ENCODE assay signal across 7 mouse cellular contexts in genomic region chr1:118983389-118983788, GRCm38 (mm10).
DNase-seq lines count a peak whose midpoint lies in the region; ATAC-seq and TF ChIP-seq lines count a peak whose summit lies in the region.

No protein-coding gene starts in this region.

- H3K9ac ChIP-seq in liver, adult 2 months (ENCODE audit: low read depth, low read length): no peak overlapping the region
- H3K9ac ChIP-seq in liver, embryonic 11.5 days (ENCODE audit: low read depth, low read length): no peak overlapping the region
- H3K9ac ChIP-seq in hindbrain, embryonic 13.5 days: no peak overlapping the region
- no peak overlapping the region for H3K9ac ChIP-seq in neural tube, embryonic 14.5 days (replicated peaks; ENCODE audit: low read depth, low read length)

- H3K27me3 ChIP-seq in liver, adult 2 months (ENCODE audit: control insufficient read depth, insufficient read depth, low read length): no peaks in the 10 kb centered on the region
- H3K27me3 ChIP-seq in liver, embryonic 11.5 days (replicated peaks; ENCODE audit: control insufficient read depth, insufficient read depth, low read length): no peaks in the 10 kb centered on the region
- H3K27me3 ChIP-seq in embryonic facial prominence, embryonic 10.5 days (replicated peaks; ENCODE audit: low read depth, poor library complexity, severe bottlenecking): no peaks in the 10 kb centered on the region
- 0 out of 2 replicates have a peak, but pooled peaks cover 2% of the 10 kb centered on the region for H3K27me3 ChIP-seq in hindbrain, embryonic 13.5 days
- no peaks in the 10 kb centered on the region for H3K27me3 ChIP-seq in neural tube, embryonic 14.5 days (ENCODE audit: control insufficient read depth, insufficient read depth, low read length)

- peak; percentile 43 for DNase-seq in liver, adult 2 months (ENCODE audit: extremely low read depth, low read depth, low spot score)
- DNase-seq in liver, embryonic 11.5 days (ENCODE audit: low spot score): no peak
- DNase-seq in embryonic facial prominence, embryonic 10.5 days (ENCODE audit: low spot score): peak; percentile 64
- no peak for DNase-seq in urinary bladder, postnatal 25 days (ENCODE audit: low spot score)
- no peak for DNase-seq in spleen, adult 12 weeks (ENCODE audit: low spot score)

- H3K9me3 ChIP-seq in liver, embryonic 11.5 days (ENCODE audit: control insufficient read depth, low read length): no peaks in the 10 kb centered on the region
- H3K9me3 ChIP-seq in embryonic facial prominence, embryonic 10.5 days: no peaks in the 10 kb centered on the region
- H3K9me3 ChIP-seq in hindbrain, embryonic 13.5 days: no peaks in the 10 kb centered on the region
- no peaks in the 10 kb centered on the region for H3K9me3 ChIP-seq in neural tube, embryonic 14.5 days (ENCODE audit: control insufficient read depth, low read length)

- TF ChIP-seq CTCF in liver, adult 2 months (IDR thresholded peaks at IDR 0.05; ENCODE audit: low read depth, low read length): no peak

- no peak overlapping the region for H3K4me3 ChIP-seq in liver, adult 2 months (ENCODE audit: insufficient read depth, low read depth, low read length)
- H3K4me3 ChIP-seq in liver, embryonic 11.5 days (ENCODE audit: low read depth, low read length): no peak overlapping the region
- peak overlapping the region; percentile 35 for H3K4me3 ChIP-seq in embryonic facial prominence, embryonic 10.5 days
- H3K4me3 ChIP-seq in hindbrain, embryonic 13.5 days: no peak overlapping the region
- no peak overlapping the region for H3K4me3 ChIP-seq in neural tube, embryonic 14.5 days (ENCODE audit: low read depth, low read length)

- ATAC-seq in liver, embryonic 11.5 days (replicated peaks; ENCODE audit: low FRiP score): no peak
- no peak for ATAC-seq in hindbrain, embryonic 13.5 days (ENCODE audit: low FRiP score)
- no peak for ATAC-seq in neural tube, embryonic 14.5 days (ENCODE audit: low read depth)

- no peak overlapping the region for H3K27ac ChIP-seq in liver, adult 2 months (replicated peaks; ENCODE audit: insufficient read depth, low read depth, low read length)
- H3K27ac ChIP-seq in liver, embryonic 11.5 days (ENCODE audit: low read depth, low read length): no peak overlapping the region
- peak overlapping the region; percentile 82 for H3K27ac ChIP-seq in embryonic facial prominence, embryonic 10.5 days (replicated peaks)
- peak overlapping the region; percentile 78; the same call in 1 of the 2 replicates for H3K27ac ChIP-seq in hindbrain, embryonic 13.5 days
- H3K27ac ChIP-seq in neural tube, embryonic 14.5 days (ENCODE audit: low read depth, low read length): peak overlapping the region; percentile 52

- no peaks in the 10 kb centered on the region for H3K36me3 ChIP-seq in liver, adult 2 months (ENCODE audit: control insufficient read depth, insufficient read depth, low read length)
- H3K36me3 ChIP-seq in liver, embryonic 11.5 days (ENCODE audit: control insufficient read depth, insufficient read depth, low read length): no peaks in the 10 kb centered on the region
- H3K36me3 ChIP-seq in embryonic facial prominence, embryonic 10.5 days (replicated peaks): peaks cover 43% of the 10 kb centered on the region
- no peaks in the 10 kb centered on the region for H3K36me3 ChIP-seq in hindbrain, embryonic 13.5 days
- H3K36me3 ChIP-seq in neural tube, embryonic 14.5 days (ENCODE audit: control insufficient read depth, insufficient read depth, low read length): no peaks in the 10 kb centered on the region

- peaks cover 3% of the 10 kb centered on the region; the same call in 1 of the 2 replicates for H3K4me1 ChIP-seq in liver, adult 2 months (ENCODE audit: control insufficient read depth, insufficient read depth, low read length)
- H3K4me1 ChIP-seq in liver, embryonic 11.5 days (replicated peaks; ENCODE audit: control insufficient read depth, insufficient read depth, low read length): peaks cover 7% of the 10 kb centered on the region
- H3K4me1 ChIP-seq in embryonic facial prominence, embryonic 10.5 days: peaks cover 60% of the 10 kb centered on the region
- peaks cover 60% of the 10 kb centered on the region for H3K4me1 ChIP-seq in hindbrain, embryonic 13.5 days (replicated peaks)
- H3K4me1 ChIP-seq in neural tube, embryonic 14.5 days (ENCODE audit: control insufficient read depth, insufficient read depth, low read length): peaks cover 33% of the 10 kb centered on the region

- 62% methylated on average over 2 of the region's 2 CpGs for WGBS in liver, adult 2 months
- 37% methylated on average over 2 of the region's 2 CpGs for WGBS in liver, embryonic 11.5 days
- WGBS in embryonic facial prominence, embryonic 10.5 days: 9% methylated on average over 2 of the region's 2 CpGs
- 21% methylated on average over 2 of the region's 2 CpGs for WGBS in hindbrain, embryonic 13.5 days
- WGBS in neural tube, embryonic 14.5 days: 33% methylated on average over 2 of the region's 2 CpGs

- H3K4me2 ChIP-seq in liver, embryonic 11.5 days: no peak overlapping the region
- no peak overlapping the region for H3K4me2 ChIP-seq in hindbrain, embryonic 13.5 days
- no peak overlapping the region for H3K4me2 ChIP-seq in neural tube, embryonic 14.5 days (ENCODE audit: low read depth, low read length)

- no peak for TF ChIP-seq POLR2A in liver, adult 2 months (IDR thresholded peaks at IDR 0.05; ENCODE audit: extremely low read depth, insufficient read depth, low read length)

- H3K79me2 ChIP-seq in liver, adult 2 months (ENCODE audit: control insufficient read depth, insufficient read depth, low read length): no peaks in the 10 kb centered on the region

Comparison
In these comparisons a context has a peak if more than half of its experiments do, and no peak if none do; other contexts are left out.
1. DNase-seq: peak in liver, adult 2 months (single experiment) and embryonic facial prominence, embryonic 10.5 days (single experiment); none in liver, embryonic 11.5 days (single experiment), urinary bladder, postnatal 25 days (single experiment) and spleen, adult 12 weeks (single experiment).
2. H3K27ac ChIP-seq: peak in embryonic facial prominence, embryonic 10.5 days (single experiment), hindbrain, embryonic 13.5 days (single experiment) and neural tube, embryonic 14.5 days (single experiment); none in liver, adult 2 months (single experiment) and liver, embryonic 11.5 days (single experiment).